Mouse (Mus musculus) bone marrow, adult 2 months (tissue): ENCODE results near the gene Gm28043.

Source experiments
- CTCF ChIP-seq: fragments of 200-500 bp; IDR thresholded peaks from 2 replicates; pipeline ENCODE4 v1.5.1; 2011; ENCODE audit warnings: low read length, control low read depth; ENCODE audit not compliant: control insufficient read depth, insufficient read depth
- POLR2A ChIP-seq: fragments of 200-500 bp; IDR thresholded peaks from 2 replicates; pipeline ENCODE4 v1.6.1; 2011; ENCODE audit warnings: low read depth, mild to moderate bottlenecking, control low read depth, low read length, borderline replicate concordance; ENCODE audit not compliant: control insufficient read depth

DNA sequence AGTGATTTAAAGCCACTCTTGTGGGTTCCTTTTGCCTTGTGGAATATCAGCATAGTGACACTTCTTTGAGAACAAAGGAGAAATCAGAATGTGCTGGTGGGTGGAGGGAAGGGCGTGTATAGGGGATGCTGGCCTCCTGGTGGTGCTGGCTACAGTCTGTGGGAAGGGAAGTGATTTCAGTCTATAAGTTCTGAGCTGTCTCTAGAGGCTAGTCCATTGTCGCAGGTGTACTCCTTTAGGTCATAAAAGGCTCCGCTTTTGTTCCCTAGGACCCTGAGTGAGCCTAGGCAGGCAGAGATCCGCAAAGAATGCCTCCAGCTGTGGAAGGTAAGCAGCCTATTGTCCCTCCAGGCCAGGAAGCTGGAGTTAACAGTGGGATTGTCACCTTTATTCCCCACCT, 79.8 kb downstream of the Gm28043 start:
- TF ChIP-seq POLR2A (no peak), CTCF (no peak)
